Mouse (Mus musculus) C2C12 (cell line): ENCODE results near the gene Gm3448.
"Not testable (repeated sequence)": the region's sequence is repeated elsewhere in the genome, so short reads cannot be mapped to it uniquely, and the experiment has no call there.

Source experiments
- CEBPB ChIP-seq: IDR thresholded peaks from one replicate; pipeline ENCODE4 v1.6.1; 2011; ENCODE audit warnings: low read depth, mild to moderate bottlenecking, control low read depth, moderate library complexity
- CTCF ChIP-seq: IDR thresholded peaks from one replicate; pipeline ENCODE4 v1.5.1; 2011; ENCODE audit not compliant: control insufficient read depth, insufficient read depth, insufficient read length
- FOSL1 ChIP-seq: IDR thresholded peaks from one replicate; pipeline ENCODE4 v1.8.0; 2011; ENCODE audit warnings: mild to moderate bottlenecking, low read length; ENCODE audit not compliant: poor library complexity, insufficient read depth, severe bottlenecking
- MAX ChIP-seq: IDR thresholded peaks from one replicate; pipeline ENCODE4 v1.6.1; 2011; ENCODE audit warnings: mild to moderate bottlenecking, control low read depth
- MYOD1 ChIP-seq: IDR thresholded peaks from one replicate; pipeline ENCODE4 v1.6.1; 2011; ENCODE audit warnings: low read depth; ENCODE audit not compliant: control insufficient read depth, insufficient read length
- MYOG ChIP-seq: IDR thresholded peaks from one replicate; pipeline ENCODE4 v1.6.1; 2011; ENCODE audit not compliant: control insufficient read depth, insufficient read length; ENCODE audit errors: extremely low read depth
- USF1 ChIP-seq: IDR thresholded peaks from one replicate; pipeline ENCODE4 v1.6.1; 2011; ENCODE audit warnings: low read depth, mild to moderate bottlenecking, control low read depth, moderate library complexity

DNA sequence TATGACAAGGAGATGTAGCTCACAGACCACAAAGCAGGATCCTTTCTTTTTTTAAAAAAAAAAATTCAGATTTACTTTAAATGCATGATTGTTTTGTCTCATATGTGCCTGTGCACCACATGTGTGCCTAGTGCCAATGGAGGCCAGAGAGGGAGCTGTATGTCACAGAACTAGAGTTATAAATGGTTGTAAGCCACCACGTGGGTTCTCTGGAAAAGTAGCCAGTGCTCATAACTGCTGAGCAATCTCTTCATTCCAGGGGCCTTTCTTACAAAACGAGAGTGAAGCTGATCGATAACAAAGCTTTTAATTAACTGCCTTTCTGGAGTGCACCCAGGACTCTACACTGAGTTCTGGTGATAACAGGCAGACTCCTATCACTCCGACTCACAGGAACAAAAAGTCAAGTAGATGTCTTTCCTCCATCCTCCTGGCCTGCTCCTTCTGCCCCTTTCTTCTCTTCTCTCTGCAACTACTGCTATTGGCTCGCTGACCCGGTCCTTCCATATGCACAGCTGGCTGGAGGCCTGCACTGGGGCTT, 72.9 kb downstream of the Gm3448 start:
- TF ChIP-seq CTCF, MAX, CEBPB, MYOG, USF1, MYOD1, FOSL1: not testable (repeated sequence)
